Mouse (Mus musculus): ENCODE measurements around the gene Lrrc2.

DNA sequence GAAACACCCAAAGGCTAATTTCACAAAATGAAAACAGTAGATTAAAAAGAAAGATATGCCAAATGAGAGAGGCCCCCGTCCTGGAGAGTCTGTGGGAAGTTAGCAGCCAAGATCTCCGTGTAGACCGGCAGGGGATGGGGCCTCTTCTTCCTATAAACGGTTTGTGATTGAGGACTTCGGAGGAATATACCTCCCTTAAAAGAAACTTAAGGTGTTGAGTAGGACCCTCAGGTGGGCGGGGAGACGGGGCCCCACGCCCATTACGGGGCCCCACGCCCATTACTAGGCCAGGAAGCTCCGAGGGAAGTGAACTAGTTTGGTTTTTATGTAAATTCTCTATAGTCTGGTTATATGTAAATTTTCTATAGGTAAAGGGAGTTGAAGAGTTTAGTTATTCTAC is 5.4 kb upstream of the Lrrc2 start, which contains the start of gene Tdgf1:
- TF ChIP-seq CTCF (IDR thresholded peaks at IDR 0.05; ENCODE audit: borderline replicate concordance, insufficient read depth, low read depth, low read length), result no peak
- TF ChIP-seq POLR2A (IDR thresholded peaks at IDR 0.05; ENCODE audit: borderline replicate concordance, insufficient read depth, low read length), result no peak

Data from cerebellum, adult 2 months (tissue).